Mouse (Mus musculus) liver, embryonic 16.5 days (tissue): ENCODE data around the gene Pmel. TPM values are rescaled to one million over a fixed set of nuclear protein-coding genes. Genes with fewer than 3 reads are reported as not detected.

Experiments used
- polyA plus RNA-seq: library from polyadenylated mRNA; unstranded; fragments of >200 nt; fragmentation: Nextera tagmentation; extraction: Ambion mirVana; gene quantifications from 2 replicates; pipeline ENCODE4 v1.2.1, GENCODE M21; 2015

Gene Pmel
- polyA plus RNA-seq, 1 experiment from 2014 or later, result 0.59 TPM

Other genes with a start within 250 kb of the Pmel start
- gene Smarcc2, start 244.9 kb upstream of the Pmel start, polyA plus RNA-seq, result 20.3 and 22.6 TPM in 2 replicates
- 448 and 465 TPM in 2 replicates for gene Myl6, start 210.1 kb upstream of the Pmel start, polyA plus RNA-seq
- 1.8 and 2.0 TPM in 2 replicates for gene Myl6b, start 205.5 kb upstream of the Pmel start, polyA plus RNA-seq
- gene Esyt1, start 178.3 kb upstream of the Pmel start, polyA plus RNA-seq, result 10.3 and 10.5 TPM in 2 replicates
- 4.9 and 5.7 TPM in 2 replicates for gene Zc3h10, start 156.4 kb upstream of the Pmel start, polyA plus RNA-seq
- gene Rpl41, start 154.9 kb upstream of the Pmel start, polyA plus RNA-seq, result 2,106 and 2,245 TPM in 2 replicates
- gene Pa2g4, start 138.2 kb upstream of the Pmel start, polyA plus RNA-seq, result 96.2 and 103 TPM in 2 replicates
- gene Erbb3, start 114.5 kb upstream of the Pmel start, polyA plus RNA-seq, result 4.2 and 5.2 TPM in 2 replicates
- gene Rps26, start 77.4 kb upstream of the Pmel start, polyA plus RNA-seq, result 301 and 353 TPM in 2 replicates
- gene Ikzf4, start 58.2 kb upstream of the Pmel start, polyA plus RNA-seq, result 0.08 and 0.15 TPM in 2 replicates
- 12.5 and 12.9 TPM in 2 replicates for gene Suox, start 30.1 kb upstream of the Pmel start, polyA plus RNA-seq
- gene Rab5b, start 7.9 kb upstream of the Pmel start, polyA plus RNA-seq, result 36.6 and 38.6 TPM in 2 replicates
- gene Cdk2, start 836 bp downstream of the Pmel start, polyA plus RNA-seq, result 50.8 and 53.8 TPM in 2 replicates
- gene Dgka, start 40.7 kb downstream of the Pmel start, polyA plus RNA-seq, result 2.6 and 3.0 TPM in 2 replicates
- 11.9 and 13.5 TPM in 2 replicates for gene Pym1, start 43.7 kb downstream of the Pmel start, polyA plus RNA-seq
- gene Mmp19, start 86.7 kb downstream of the Pmel start, polyA plus RNA-seq, result 10.4 and 10.6 TPM in 2 replicates
- 18.8 TPM in 2 replicates for gene Dnajc14, start 99.9 kb downstream of the Pmel start, polyA plus RNA-seq
- gene Tmem198b, start 100.2 kb downstream of the Pmel start, polyA plus RNA-seq, result 2.2 and 3.1 TPM in 2 replicates
- gene Sarnp, start 113.1 kb downstream of the Pmel start, polyA plus RNA-seq, result 84.4 and 94.9 TPM in 2 replicates
- gene Ormdl2, start 117.5 kb downstream of the Pmel start, polyA plus RNA-seq, result 68.5 and 69.3 TPM in 2 replicates
- gene Gdf11, start 187.5 kb downstream of the Pmel start, polyA plus RNA-seq, result 0.16 and 0.22 TPM in 2 replicates
- gene Cd63, start 196.8 kb downstream of the Pmel start, polyA plus RNA-seq, result 97.4 and 109 TPM in 2 replicates
- 20.8 and 21.9 TPM in 2 replicates for gene Rdh5, start 218.7 kb downstream of the Pmel start, polyA plus RNA-seq
- 92.8 and 96.6 TPM in 2 replicates for gene Bloc1s1, start 219.8 kb downstream of the Pmel start, polyA plus RNA-seq
- 0.39 and 0.83 TPM in 2 replicates for gene Itga7, start 229.6 kb downstream of the Pmel start, polyA plus RNA-seq